Mouse (Mus musculus) central nervous system, embryonic 18 days (tissue): ENCODE data around the gene Gm49721. TPM values are rescaled to one million over a fixed set of nuclear protein-coding genes. Genes with fewer than 3 reads are reported as not detected.

Source experiments
- polyA plus RNA-seq: library from polyadenylated mRNA; depleted of rRNA; stranded (reverse); fragments of >200 nt; gene quantifications from 2 replicates; pipeline ENCODE4 v1.2.3, GENCODE M21; 2012; rRNA removed

The Gm49721 gene
- 0.88 and 1.1 TPM in 2 replicates for polyA plus RNA-seq

GRCm38 (mm10) chr17:6978287-6979248 lies at the start of gene Gm49721:
Gm49721 (plus strand) TSS chr17:6978904.

GRCm38 (mm10) chr17:6947984-6948768 lies 30.5 kb upstream of the Gm49721 start, which contains the start of gene Rsph3b:
Rsph3b (minus strand) TSS chr17:6948682.

GRCm38 (mm10) chr17:6960776-6961175 lies 17.9 kb upstream of the Gm49721 start, which contains the start of gene Tagap1:
Tagap1 (minus strand) TSS chr17:6961156.

GRCm38 (mm10) chr17:6970334-6970733 lies 8.4 kb upstream of the Gm49721 start, which contains the start of gene Rnaset2b:
Rnaset2b (plus strand) TSS chr17:6970634.

GRCm38 (mm10) chr17:7025257-7025656 lies 46.6 kb downstream of the Gm49721 start, which contains the start of gene Gm1604a:
Gm1604a (plus strand) TSS chr17:7025568.

Other genes with a start within 250 kb of the Gm49721 start
- 28.3 and 31.5 TPM in 2 replicates for gene Ezr, start 196.1 kb upstream of the Gm49721 start, polyA plus RNA-seq
- gene Rsph3b, start 30.2 kb upstream of the Gm49721 start, polyA plus RNA-seq, result 28.7 and 30.9 TPM in 2 replicates
- 43.2 and 44.4 TPM in 2 replicates for gene Tagap1, start 17.7 kb upstream of the Gm49721 start, polyA plus RNA-seq
- gene Rnaset2b, start 8.3 kb upstream of the Gm49721 start, polyA plus RNA-seq, result 63.6 and 80.9 TPM in 2 replicates
- 0.32 and 0.47 TPM in 2 replicates for gene Gm1604a, start 46.7 kb downstream of the Gm49721 start, polyA plus RNA-seq
- gene Rps6ka2, start 191.2 kb downstream of the Gm49721 start, polyA plus RNA-seq, result 27.4 and 28.7 TPM in 2 replicates